Mouse (Mus musculus): Measurements from ENCODE around the gene Gm14180. TPM values are rescaled to one million over a fixed set of nuclear protein-coding genes. Genes with fewer than 3 reads are reported as not detected.
A peak's percentile ranks its signal among the peaks of the same experiment; 100 is the strongest.
"Not testable (repeated sequence)": the region's sequence is repeated elsewhere in the genome, so short reads cannot be mapped to it uniquely, and the experiment has no call there.

The Gm14180 gene
- polyA plus RNA-seq (2015; fragmentation: Nextera tagmentation; extraction: Ambion mirVana) = not detected in 2 replicates

GRCm38 (mm10) chr11:99734190-99734589 lies at the start of gene Gm14180:
Gene Gm14180, minus strand, starts transcription at chr11:99734290.
- no peaks in the 10 kb centered on the region for H3K4me1 ChIP-seq (replicated peaks; ENCODE audit: insufficient read depth, low read length)
- H3K27ac ChIP-seq = no peak within 1 kb of the TSS
- no peaks in the 10 kb centered on the region for H3K9me3 ChIP-seq (replicated peaks; ENCODE audit: low read length)
- DNase-seq (ENCODE audit: low spot score) = no peak
- H3K36me3 ChIP-seq (ENCODE audit: insufficient read depth, low read length) = no peaks in the 10 kb centered on the region
- TF ChIP-seq CTCF (IDR thresholded peaks at IDR 0.05; ENCODE audit: low read depth) = no peak
- ATAC-seq (replicated peaks; ENCODE audit: low FRiP score, low read depth) = no peak
- no peak within 1 kb of the TSS for H3K4me3 ChIP-seq (replicated peaks; ENCODE audit: low read depth, low read length)
- no peak within 1 kb of the TSS for H3K4me2 ChIP-seq (ENCODE audit: low read length)
- H3K27me3 ChIP-seq (ENCODE audit: insufficient read depth, low read length) = no peaks in the 10 kb centered on the region
- H3K9ac ChIP-seq (ENCODE audit: low read depth, low read length) = no peak within 1 kb of the TSS
- WGBS = 67% methylated on average over 2 of the region's 2 CpGs

GRCm38 (mm10) chr11:99780604-99781003 lies 46.5 kb upstream of the Gm14180 start, which contains the start of gene Krtap4-8:
Gene Krtap4-8, minus strand, starts transcription at chr11:99780704.
- TF ChIP-seq CTCF (IDR thresholded peaks at IDR 0.05; ENCODE audit: low read depth) = no peak
- Histone ChIP-seq H3K27me3 (ENCODE audit: insufficient read depth, low read length) (no peaks in the 10 kb centered on the region), H3K4me3 (replicated peaks; ENCODE audit: low read depth, low read length) (no peak within 1 kb of the TSS), H3K27ac (no peak within 1 kb of the TSS), H3K36me3 (ENCODE audit: insufficient read depth, low read length) (no peaks in the 10 kb centered on the region), H3K4me2 (ENCODE audit: low read length) (no peak within 1 kb of the TSS), H3K9me3 (replicated peaks; ENCODE audit: low read length) (no peaks in the 10 kb centered on the region), H3K9ac (ENCODE audit: low read depth, low read length) (no peak within 1 kb of the TSS), H3K4me1 (replicated peaks; ENCODE audit: insufficient read depth, low read length) (no peaks in the 10 kb centered on the region)
- no peak for ATAC-seq (replicated peaks; ENCODE audit: low FRiP score, low read depth)
- 95% methylated on average over 2 of the region's 2 CpGs for WGBS
- no peak for DNase-seq (ENCODE audit: low spot score)

DNA sequence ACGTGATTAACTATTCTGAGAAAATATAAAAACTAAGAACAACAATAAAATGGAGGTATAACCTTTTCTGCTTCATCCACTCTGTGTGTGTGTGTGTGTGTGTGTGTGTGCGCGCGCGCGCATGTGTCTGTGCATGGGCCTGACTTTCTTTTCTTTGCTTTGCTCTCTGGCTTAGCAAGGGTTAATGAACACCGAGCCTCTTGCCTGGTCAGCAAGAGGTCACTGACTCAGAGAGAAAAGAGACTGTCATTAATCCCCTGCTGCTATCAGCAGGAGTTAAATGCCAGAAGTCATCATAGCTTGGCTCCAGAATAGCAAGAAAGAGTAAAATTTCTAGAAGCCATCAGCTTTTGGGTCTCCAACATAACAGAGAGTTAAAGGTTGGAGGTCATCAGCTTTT lies 44.3 kb upstream of the Gm14180 start:
- Histone ChIP-seq H3K27ac (no peak overlapping the region), H3K27me3 (ENCODE audit: insufficient read depth, low read length) (no peaks in the 10 kb centered on the region), H3K4me2 (ENCODE audit: low read length) (no peak overlapping the region), H3K9me3 (replicated peaks; ENCODE audit: low read length) (no peaks in the 10 kb centered on the region), H3K4me1 (replicated peaks; ENCODE audit: insufficient read depth, low read length) (no peaks in the 10 kb centered on the region), H3K4me3 (replicated peaks; ENCODE audit: low read depth, low read length) (no peak overlapping the region), H3K36me3 (ENCODE audit: insufficient read depth, low read length) (no peaks in the 10 kb centered on the region), H3K9ac (ENCODE audit: low read depth, low read length) (no peak overlapping the region)
- no peak for TF ChIP-seq CTCF (IDR thresholded peaks at IDR 0.05; ENCODE audit: low read depth)
- DNase-seq (ENCODE audit: low spot score) (no peak), ATAC-seq (replicated peaks; ENCODE audit: low FRiP score, low read depth) (no peak)
- 65% methylated on average over 7 of the region's 7 CpGs for WGBS

DNA sequence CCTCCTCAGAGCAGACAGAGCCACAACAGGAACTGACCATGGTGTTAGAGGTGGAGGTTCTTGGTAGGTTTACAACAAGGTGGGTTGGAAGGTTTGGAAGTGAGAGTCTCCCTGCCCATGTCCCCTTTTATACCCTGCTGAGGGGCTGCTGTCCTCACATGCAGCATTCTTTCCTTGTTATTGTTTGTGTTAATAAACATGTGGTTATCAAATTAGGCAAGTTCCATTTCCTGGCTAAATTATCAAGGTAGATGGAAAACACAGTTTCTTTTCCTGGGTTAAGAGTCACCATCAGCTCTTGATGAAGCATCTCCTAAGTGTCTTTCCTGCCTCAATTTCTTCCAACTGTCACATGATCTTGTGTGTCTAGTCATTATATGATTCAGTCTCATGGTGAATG lies 38.7 kb upstream of the Gm14180 start, which contains the start of gene Gm11595:
Gm11595 (minus strand) TSS at position 101 of the 400 bp plus-strand sequence.
- H3K27me3 ChIP-seq (ENCODE audit: insufficient read depth, low read length); DNase-seq (ENCODE audit: low spot score); H3K4me2 ChIP-seq (ENCODE audit: low read length); ATAC-seq (replicated peaks; ENCODE audit: low FRiP score, low read depth); H3K9ac ChIP-seq (ENCODE audit: low read depth, low read length); H3K27ac ChIP-seq; H3K36me3 ChIP-seq (ENCODE audit: insufficient read depth, low read length); H3K9me3 ChIP-seq (replicated peaks; ENCODE audit: low read length); H3K4me1 ChIP-seq (replicated peaks; ENCODE audit: insufficient read depth, low read length); H3K4me3 ChIP-seq (replicated peaks; ENCODE audit: low read depth, low read length): not testable (repeated sequence)

DNA sequence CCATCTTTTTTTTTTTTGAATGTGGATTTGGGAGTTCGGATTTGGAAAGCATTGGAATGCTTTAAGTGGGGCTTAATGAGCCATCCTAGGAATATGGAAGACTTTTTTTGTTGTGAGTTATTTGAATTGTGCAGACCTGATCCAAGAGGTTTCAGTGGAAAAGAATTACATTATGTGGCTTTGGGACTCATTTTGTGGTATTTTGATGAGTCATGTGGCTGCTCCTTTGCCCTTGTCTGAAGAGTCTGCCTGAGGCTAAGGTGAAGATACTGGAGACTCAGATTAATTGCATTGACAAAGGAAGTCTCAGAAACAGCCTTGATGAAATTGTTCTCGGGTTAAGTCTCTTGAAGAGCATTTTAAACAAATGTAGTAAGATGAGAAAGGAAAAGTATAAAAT lies 34.3 kb upstream of the Gm14180 start:
- TF ChIP-seq CTCF (IDR thresholded peaks at IDR 0.05; ENCODE audit: low read depth) = no peak
- WGBS = 67% methylated on average over 2 of the region's 2 CpGs
- Histone ChIP-seq H3K4me2 (ENCODE audit: low read length) (no peak overlapping the region), H3K27ac (no peak overlapping the region), H3K9ac (ENCODE audit: low read depth, low read length) (no peak overlapping the region), H3K4me3 (replicated peaks; ENCODE audit: low read depth, low read length) (no peak overlapping the region), H3K9me3 (replicated peaks; ENCODE audit: low read length) (no peaks in the 10 kb centered on the region), H3K27me3 (ENCODE audit: insufficient read depth, low read length) (no peaks in the 10 kb centered on the region), H3K36me3 (ENCODE audit: insufficient read depth, low read length) (no peaks in the 10 kb centered on the region), H3K4me1 (replicated peaks; ENCODE audit: insufficient read depth, low read length) (no peaks in the 10 kb centered on the region)
- no peak for ATAC-seq (replicated peaks; ENCODE audit: low FRiP score, low read depth)
- no peak for DNase-seq (ENCODE audit: low spot score)

DNA sequence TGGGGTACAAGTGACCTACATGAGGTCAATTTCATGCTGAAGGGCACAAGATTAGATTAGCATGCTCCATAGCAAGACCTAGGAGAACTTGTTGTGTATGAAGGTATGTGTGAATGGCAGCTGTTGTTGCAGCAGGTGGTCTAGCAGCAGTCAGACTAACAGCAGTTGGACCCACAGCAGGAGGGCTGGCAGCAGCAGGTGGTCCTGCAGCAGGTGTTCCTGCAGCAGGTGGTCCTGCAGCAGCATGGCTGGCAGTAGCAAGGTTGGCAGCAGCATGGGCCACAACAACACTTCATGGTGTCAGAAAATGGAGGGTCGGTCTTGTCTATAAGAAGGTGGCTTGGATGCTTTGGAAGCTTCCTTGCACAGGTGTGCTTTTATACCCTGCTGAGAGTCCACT lies 24.8 kb upstream of the Gm14180 start:
- Histone ChIP-seq H3K4me2 (ENCODE audit: low read length) (no peak overlapping the region), H3K27ac (no peak overlapping the region), H3K4me1 (replicated peaks; ENCODE audit: insufficient read depth, low read length) (no peaks in the 10 kb centered on the region), H3K9ac (ENCODE audit: low read depth, low read length) (no peak overlapping the region), H3K4me3 (replicated peaks; ENCODE audit: low read depth, low read length) (no peak overlapping the region), H3K36me3 (ENCODE audit: insufficient read depth, low read length) (no peaks in the 10 kb centered on the region), H3K9me3 (replicated peaks; ENCODE audit: low read length) (no peaks in the 10 kb centered on the region), H3K27me3 (ENCODE audit: insufficient read depth, low read length) (no peaks in the 10 kb centered on the region)
- WGBS = 87% methylated on average over 1 of the region's 1 CpGs
- ATAC-seq (replicated peaks; ENCODE audit: low FRiP score, low read depth) (no peak), DNase-seq (ENCODE audit: low spot score) (no peak)
- TF ChIP-seq CTCF (IDR thresholded peaks at IDR 0.05; ENCODE audit: low read depth) = no peak

DNA sequence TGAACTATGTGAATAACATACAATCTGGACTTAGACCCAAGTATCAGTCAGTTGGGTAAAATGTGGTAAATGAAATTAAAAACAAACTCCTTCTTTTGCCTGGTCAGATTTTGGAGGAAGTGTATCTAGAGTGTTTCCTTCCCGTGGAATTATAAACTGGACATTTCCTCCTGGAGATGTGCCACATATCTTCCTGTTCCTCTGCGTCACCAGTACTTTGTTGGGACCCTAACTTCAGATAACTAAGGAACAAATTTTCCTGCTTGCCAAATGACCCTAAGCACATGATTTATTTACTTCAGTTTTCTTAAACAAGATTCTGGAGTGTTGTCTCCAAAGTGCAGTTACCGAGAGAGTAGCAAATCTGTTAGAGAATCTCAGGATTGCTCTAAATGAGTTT lies 9.9 kb upstream of the Gm14180 start:
- no peak overlapping the region for H3K4me2 ChIP-seq (ENCODE audit: low read length)
- DNase-seq (ENCODE audit: low spot score) = peak; percentile 24
- no peaks in the 10 kb centered on the region for H3K36me3 ChIP-seq (ENCODE audit: insufficient read depth, low read length)
- no peaks in the 10 kb centered on the region for H3K27me3 ChIP-seq (ENCODE audit: insufficient read depth, low read length)
- no peak for TF ChIP-seq CTCF (IDR thresholded peaks at IDR 0.05; ENCODE audit: low read depth)
- no peak overlapping the region for H3K4me3 ChIP-seq (replicated peaks; ENCODE audit: low read depth, low read length)
- no peak overlapping the region for H3K27ac ChIP-seq
- H3K4me1 ChIP-seq (replicated peaks; ENCODE audit: insufficient read depth, low read length) = no peaks in the 10 kb centered on the region
- no peak for ATAC-seq (replicated peaks; ENCODE audit: low FRiP score, low read depth)
- H3K9me3 ChIP-seq (replicated peaks; ENCODE audit: low read length) = no peaks in the 10 kb centered on the region
- WGBS = 61% methylated on average over 3 of the region's 3 CpGs
- no peak overlapping the region for H3K9ac ChIP-seq (ENCODE audit: low read depth, low read length)
